Mouse (Mus musculus) bone marrow macrophage, adult 2 months (primary cell): ENCODE data around the gene Rhox8.

Source experiments
- CTCF ChIP-seq: IDR thresholded peaks from 2 replicates; pipeline ENCODE4 v1.5.1; 2012; ENCODE audit warnings: low read depth, mild to moderate bottlenecking, low read length, moderate library complexity
- POLR2A ChIP-seq: IDR thresholded peaks from 2 replicates; pipeline ENCODE4 v1.6.1; 2012; ENCODE audit warnings: mild to moderate bottlenecking, low read depth, low read length, borderline replicate concordance

- TF ChIP-seq CTCF (no peak), POLR2A (no peak)
These were observed 25.0 kb upstream of the Rhox8 start for GRCm38 (mm10) chrX:37903727-37904126.
